Mouse (Mus musculus): ENCODE results near the gene Snrpa.

Gene Snrpa

GRCm38 (mm10) chr7:27198355-27198754, 2.3 kb upstream of the Snrpa start:
- no peak for DNase-seq

- DNase-seq, result no peak
Measured at GRCm38 (mm10) chr7:27197634-27198033, 1.6 kb upstream of the Snrpa start.

- DNase-seq, result no peak
Measured at GRCm38 (mm10) chr7:27197136-27197535, 1.1 kb upstream of the Snrpa start.

GRCm38 (mm10) chr7:27193731-27194130, 2.3 kb downstream of the Snrpa start:
- no peak for DNase-seq

- DNase-seq, result no peak
Measured at GRCm38 (mm10) chr7:27192434-27192833, 3.6 kb downstream of the Snrpa start.

- DNase-seq, result no peak
Measured at GRCm38 (mm10) chr7:27189271-27189931, 6.7 kb downstream of the Snrpa start.

- DNase-seq, result no peak
Measured at GRCm38 (mm10) chr7:27185986-27186385, 10.1 kb downstream of the Snrpa start.

- DNase-seq, result no peak
Measured at GRCm38 (mm10) chr7:27184964-27185363, 11.1 kb downstream of the Snrpa start.

- DNase-seq, result no peak
Measured at GRCm38 (mm10) chr7:27182498-27182897, 13.6 kb downstream of the Snrpa start.

GRCm38 (mm10) chr7:27180837-27181695, 15.0 kb downstream of the Snrpa start, which contains the start of the genes Gm21983 and Mia:
Gm21983 (minus strand) TSS chr7:27181086.
Mia (minus strand) TSS chr7:27181157.
- DNase-seq, result no peak

GRCm38 (mm10) chr7:27180036-27180435, 16.0 kb downstream of the Snrpa start:
- DNase-seq, result no peak

- DNase-seq, result no peak
Measured at GRCm38 (mm10) chr7:27179217-27179918, 16.7 kb downstream of the Snrpa start.

GRCm38 (mm10) chr7:27178324-27179216, 17.5 kb downstream of the Snrpa start, which contains the start of gene Rab4b:
Rab4b (minus strand) TSS chr7:27178896.
- DNase-seq, result peak; percentile 100

- DNase-seq, result no peak
Measured at GRCm38 (mm10) chr7:27177942-27178323, 18.1 kb downstream of the Snrpa start.

GRCm38 (mm10) chr7:27174896-27175295, 21.2 kb downstream of the Snrpa start:
- DNase-seq, result no peak

GRCm38 (mm10) chr7:27174496-27174895, 21.6 kb downstream of the Snrpa start:
- no peak for DNase-seq

GRCm38 (mm10) chr7:27170981-27171380, 25.1 kb downstream of the Snrpa start:
- DNase-seq, result no peak

GRCm38 (mm10) chr7:27168371-27168770, 27.7 kb downstream of the Snrpa start:
- no peak for DNase-seq

- no peak for DNase-seq
Measured at GRCm38 (mm10) chr7:27167475-27168094, 28.5 kb downstream of the Snrpa start.

- peak; percentile 96 for DNase-seq
Measured at GRCm38 (mm10) chr7:27166614-27167474, 29.2 kb downstream of the Snrpa start, which contains the start of gene Egln2. Egln2 (minus strand) TSS chr7:27166802.

GRCm38 (mm10) chr7:27166229-27166613, 29.9 kb downstream of the Snrpa start:
- DNase-seq, result peak; percentile 74

All from right cerebral cortex, adult 18-20 months (tissue).